In the genomic region with DNA sequence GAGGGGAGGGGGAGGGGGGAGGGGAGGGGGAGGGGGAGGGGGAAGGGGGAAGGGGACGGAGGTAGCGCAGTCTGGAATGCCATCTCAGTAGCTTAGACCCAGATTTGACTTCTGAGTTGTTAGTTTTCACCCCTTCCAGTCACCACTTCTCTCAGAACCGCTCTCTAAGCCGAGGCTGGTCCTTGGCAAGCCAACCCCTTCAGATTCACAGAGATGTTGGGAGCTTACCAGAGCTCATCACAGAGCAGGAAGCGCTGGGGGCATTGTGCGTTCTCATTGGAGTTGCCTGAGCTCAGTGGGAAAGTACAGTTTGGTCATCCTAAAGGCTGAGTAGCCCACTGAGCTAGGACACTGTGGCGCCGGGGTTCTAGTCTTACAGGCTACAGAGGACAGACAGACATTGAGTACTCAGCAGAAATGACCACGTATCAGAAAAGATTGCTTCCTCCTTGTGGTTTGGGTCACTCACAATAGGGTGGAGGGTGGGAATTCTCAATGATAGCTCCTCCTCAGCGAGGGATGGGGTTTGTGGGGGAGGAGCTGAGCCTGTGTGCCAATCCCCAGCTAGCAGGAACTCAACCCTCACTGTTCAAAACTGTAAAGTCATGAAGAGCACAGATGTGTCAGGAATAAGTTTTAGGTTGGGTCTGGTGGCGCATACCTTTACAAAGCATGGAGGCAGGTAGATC, we compare ENCODE assay signal across 9 mouse cellular contexts. TPM values are rescaled to one million over a fixed set of nuclear protein-coding genes. Genes with fewer than 3 reads are reported as not detected.
A peak's percentile ranks its signal among the peaks of the same experiment; 100 is the strongest.
DNase-seq lines count a peak whose midpoint lies in the region; ATAC-seq and TF ChIP-seq lines count a peak whose summit lies in the region.
"Had no signal": no experiment of that assay in that cellular context is flagged by ENCODE, and none has a peak within 500 bp of the region (broad histone marks: within the 10 kb centered on the region; RNA-seq: fewer than 3 reads in every experiment).

No protein-coding gene starts in this region.

- H3K9me3 ChIP-seq in heart, postnatal 0 days (replicated peaks; ENCODE audit: control insufficient read depth, low read length): no peaks in the 10 kb centered on the region
- no peaks in the 10 kb centered on the region for H3K9me3 ChIP-seq in forebrain, postnatal 0 days (ENCODE audit: low read length)
- H3K9me3 ChIP-seq: embryonic facial prominence, embryonic 12.5 days had no signal

- H3K27me3 ChIP-seq in heart, postnatal 0 days (ENCODE audit: control insufficient read depth, insufficient read depth, low read length): no peaks in the 10 kb centered on the region
- no peaks in the 10 kb centered on the region for H3K27me3 ChIP-seq in forebrain, postnatal 0 days (ENCODE audit: insufficient read depth, low read length)
- H3K27me3 ChIP-seq: embryonic facial prominence, embryonic 12.5 days had no signal

- no peak overlapping the region for H3K9ac ChIP-seq in heart, postnatal 0 days (replicated peaks; ENCODE audit: low read depth, low read length)
- H3K9ac ChIP-seq in forebrain, postnatal 0 days: no peak overlapping the region
- H3K9ac ChIP-seq: embryonic facial prominence, embryonic 12.5 days had no signal

- peak; percentile 12; the same call in 1 of the 2 replicates for ATAC-seq in heart, postnatal 0 days (ENCODE audit: insufficient read depth, low read depth)
- no peak for ATAC-seq in forebrain, postnatal 0 days
- ATAC-seq in frontal cortex, adult (ENCODE audit: low TSS enrichment): no peak

- no peak for TF ChIP-seq EP300 in heart, postnatal 0 days (IDR thresholded peaks at IDR 0.05; ENCODE audit: low read depth)

- H3K4me1 ChIP-seq in heart, postnatal 0 days (ENCODE audit: control insufficient read depth, insufficient read depth): 0 out of 2 replicates have a peak, but pooled peaks cover 9% of the 10 kb centered on the region
- H3K4me1 ChIP-seq in forebrain, postnatal 0 days (ENCODE audit: insufficient read depth): no peaks in the 10 kb centered on the region

- TF ChIP-seq CTCF in heart, postnatal 0 days (IDR thresholded peaks at IDR 0.05; ENCODE audit: low read depth): no peak
- TF ChIP-seq CTCF in forebrain, postnatal 0 days (IDR thresholded peaks at IDR 0.05; ENCODE audit: low read depth): no peak

- 35% methylated on average over 11 of the region's 11 CpGs for WGBS in heart, postnatal 0 days
- WGBS in forebrain, postnatal 0 days: 36% methylated on average over 11 of the region's 11 CpGs

- H3K4me2 ChIP-seq in heart, postnatal 0 days (ENCODE audit: low read depth, low read length): no peak overlapping the region
- H3K4me2 ChIP-seq in forebrain, postnatal 0 days (ENCODE audit: low read depth): no peak overlapping the region
- H3K4me2 ChIP-seq: embryonic facial prominence, embryonic 12.5 days had no signal

- no peak overlapping the region for H3K4me3 ChIP-seq in heart, postnatal 0 days (ENCODE audit: low read depth, low read length)
- no peak overlapping the region for H3K4me3 ChIP-seq in forebrain, postnatal 0 days (ENCODE audit: low read depth, low read length)
- H3K4me3 ChIP-seq: embryonic facial prominence, embryonic 12.5 days had no signal

- DNase-seq in urinary bladder, postnatal 14 days (ENCODE audit: low spot score): peak; percentile 41
- no peak for DNase-seq in urinary bladder, postnatal 25 days (ENCODE audit: low spot score)
- DNase-seq in heart, postnatal 0 days (ENCODE audit: low spot score): no peak
- DNase-seq in lung, adult 18-20 months: peak; percentile 69 to 74
- peak; percentile 74 for DNase-seq in yolk sac, embryonic 10.5 days (ENCODE audit: low spot score)
- no peak for DNase-seq in forebrain, postnatal 0 days
- DNase-seq in MN1 (ENCODE audit: low spot score): no peak

- no peaks in the 10 kb centered on the region; the same call in 1 of the 2 replicates for H3K36me3 ChIP-seq in heart, postnatal 0 days (replicated peaks; ENCODE audit: control insufficient read depth, insufficient read depth, low read length)
- H3K36me3 ChIP-seq in forebrain, postnatal 0 days (ENCODE audit: insufficient read depth): no peaks in the 10 kb centered on the region
- H3K36me3 ChIP-seq: embryonic facial prominence, embryonic 12.5 days had no signal

- no peak overlapping the region for H3K27ac ChIP-seq in heart, postnatal 0 days (ENCODE audit: low read depth)
- no peak overlapping the region for H3K27ac ChIP-seq in forebrain, postnatal 0 days (ENCODE audit: low read depth, low read length)
- H3K27ac ChIP-seq: embryonic facial prominence, embryonic 12.5 days had no signal

RNA-seq across cellular contexts. Expression of gene Helz2, which starts 2.0 kb away (rescaled TPM):
- total RNA-seq in heart, postnatal 0 days (2014; rRNA removed; ENCODE audit: low replicate concordance): 19.4 and 23.5 TPM in 2 replicates
- polyA plus RNA-seq in heart, postnatal 0 days (2015; fragmentation: Nextera tagmentation; extraction: Ambion mirVana): 0.74 and 0.90 TPM in 2 replicates
- 1.7 and 1.8 TPM in 2 replicates for total RNA-seq in forebrain, postnatal 0 days (2014; rRNA removed)
- polyA plus RNA-seq in forebrain, postnatal 0 days (2015; fragmentation: Nextera tagmentation; extraction: Ambion mirVana): 0.10 and 0.24 TPM in 2 replicates

RNA-seq across cellular contexts. Expression of gene Fndc11, which starts 24.0 kb away (rescaled TPM):
- total RNA-seq in heart, postnatal 0 days (2014; rRNA removed; ENCODE audit: low replicate concordance): not detected in 2 replicates
- polyA plus RNA-seq in heart, postnatal 0 days (2015; fragmentation: Nextera tagmentation; extraction: Ambion mirVana): not detected in 2 replicates
- not detected in 2 replicates for total RNA-seq in forebrain, postnatal 0 days (2014; rRNA removed)
- 0.18 and 0.24 TPM in 2 replicates for polyA plus RNA-seq in forebrain, postnatal 0 days (2015; fragmentation: Nextera tagmentation; extraction: Ambion mirVana)

RNA-seq across cellular contexts. Expression of gene Srms, which starts 30.9 kb away (rescaled TPM):
- total RNA-seq in heart, postnatal 0 days (2014; rRNA removed; ENCODE audit: low replicate concordance): 0.04 TPM in 1 of 2 replicates, not detected in the other
- 0.08 and 0.10 TPM in 2 replicates for polyA plus RNA-seq in heart, postnatal 0 days (2015; fragmentation: Nextera tagmentation; extraction: Ambion mirVana)
- total RNA-seq in forebrain, postnatal 0 days (2014; rRNA removed): 0.15 and 0.43 TPM in 2 replicates
- polyA plus RNA-seq in forebrain, postnatal 0 days (2015; fragmentation: Nextera tagmentation; extraction: Ambion mirVana): 0.10 TPM in 1 of 2 replicates, not detected in the other

RNA-seq across cellular contexts. Expression of gene Ptk6, which starts 41.3 kb away (rescaled TPM):
- total RNA-seq in heart, postnatal 0 days (2014; rRNA removed; ENCODE audit: low replicate concordance): not detected in 2 replicates
- not detected in 2 replicates for polyA plus RNA-seq in heart, postnatal 0 days (2015; fragmentation: Nextera tagmentation; extraction: Ambion mirVana)
- total RNA-seq in forebrain, postnatal 0 days (2014; rRNA removed): not detected in 2 replicates
- not detected in 2 replicates for polyA plus RNA-seq in forebrain, postnatal 0 days (2015; fragmentation: Nextera tagmentation; extraction: Ambion mirVana)
- polyA plus RNA-seq: embryonic facial prominence, embryonic 12.5 days had no signal

RNA-seq across cellular contexts. Expression of gene Gmeb2, which starts 44.0 kb away (rescaled TPM):
- total RNA-seq in heart, postnatal 0 days (2014; rRNA removed; ENCODE audit: low replicate concordance): 13.4 and 13.5 TPM in 2 replicates
- polyA plus RNA-seq in heart, postnatal 0 days (2015; fragmentation: Nextera tagmentation; extraction: Ambion mirVana): 4.5 and 4.6 TPM in 2 replicates
- total RNA-seq in forebrain, postnatal 0 days (2014; rRNA removed): 21.7 and 24.8 TPM in 2 replicates
- 7.4 and 9.6 TPM in 2 replicates for polyA plus RNA-seq in forebrain, postnatal 0 days (2015; fragmentation: Nextera tagmentation; extraction: Ambion mirVana)

Comparison
In these comparisons a context has a peak if more than half of its experiments do, and no peak if none do; other contexts are left out.
1. DNase-seq: peak in urinary bladder, postnatal 14 days (single experiment), lung, adult 18-20 months (2 of 2) and yolk sac, embryonic 10.5 days (single experiment); none in urinary bladder, postnatal 25 days (single experiment), heart, postnatal 0 days (single experiment), forebrain, postnatal 0 days (single experiment) and MN1 (single experiment).